Mouse (Mus musculus) neural tube, embryonic 13.5 days (tissue): ENCODE data around the gene Tmem235. TPM values are rescaled to one million over a fixed set of nuclear protein-coding genes. Genes with fewer than 3 reads are reported as not detected.
"Not testable (repeated sequence)": the region's sequence is repeated elsewhere in the genome, so short reads cannot be mapped to it uniquely, and the experiment has no call there.

Experiments used
- ATAC-seq: fragments of 200-750 bp; cut with Nextera tagmentation; 2 replicates; pipeline ENCODE4 v1.8.0; 2017; ENCODE audit warnings: low read depth, mild to moderate bottlenecking, moderate TSS enrichment, moderate library complexity
- H3K27ac ChIP-seq: fragments of 300-500 bp; sonication (generic); replicated peaks from 2 replicates; pipeline ENCODE4 v1.5.1; 2015; ENCODE audit warnings: moderate library complexity, mild to moderate bottlenecking, inconsistent platforms
- H3K27me3 ChIP-seq: fragments of 300-500 bp; sonication (generic); 2 replicates; pipeline ENCODE4 v1.6.1; 2015; ENCODE audit warnings: mild to moderate bottlenecking, inconsistent platforms
- H3K36me3 ChIP-seq: fragments of 300-500 bp; sonication (generic); 2 replicates; pipeline ENCODE4 v1.6.1; 2015; ENCODE audit warnings: mild to moderate bottlenecking, inconsistent platforms
- H3K4me1 ChIP-seq: fragments of 300-500 bp; sonication (generic); replicated peaks from 2 replicates; pipeline ENCODE4 v1.6.1; 2015; ENCODE audit warnings: inconsistent platforms
- H3K4me2 ChIP-seq: fragments of 300-500 bp; sonication (generic); 2 replicates; pipeline ENCODE4 v1.6.1; 2015; ENCODE audit warnings: inconsistent platforms, mild to moderate bottlenecking, moderate library complexity
- H3K4me3 ChIP-seq: fragments of 300-500 bp; sonication (generic); 2 replicates; pipeline ENCODE4 v1.5.1; 2015; ENCODE audit warnings: mild to moderate bottlenecking, inconsistent platforms
- H3K9ac ChIP-seq: fragments of 300-500 bp; sonication (generic); 2 replicates; pipeline ENCODE4 v1.6.1; 2015; ENCODE audit warnings: moderate library complexity, mild to moderate bottlenecking, inconsistent platforms
- H3K9me3 ChIP-seq: fragments of 300-500 bp; sonication (generic); 2 replicates; pipeline ENCODE4 v1.6.1; 2016; ENCODE audit warnings: inconsistent platforms
- WGBS: fragments of 180-500 bp; shearing (Covaris S2); methylation state at CpG from one replicate; pipeline ENCODE4 v1.1.7; 2015; 5-methylcytosine and 5-hydroxymethylcytosine counted together
- polyA plus RNA-seq: library from polyadenylated mRNA; unstranded; fragments of >200 nt; fragmentation: Nextera tagmentation; extraction: Ambion mirVana; gene quantifications from 2 replicates; pipeline ENCODE4 v1.2.1, GENCODE M21; 2015

Tmem235 gene
- not detected in 2 replicates for polyA plus RNA-seq

DNA sequence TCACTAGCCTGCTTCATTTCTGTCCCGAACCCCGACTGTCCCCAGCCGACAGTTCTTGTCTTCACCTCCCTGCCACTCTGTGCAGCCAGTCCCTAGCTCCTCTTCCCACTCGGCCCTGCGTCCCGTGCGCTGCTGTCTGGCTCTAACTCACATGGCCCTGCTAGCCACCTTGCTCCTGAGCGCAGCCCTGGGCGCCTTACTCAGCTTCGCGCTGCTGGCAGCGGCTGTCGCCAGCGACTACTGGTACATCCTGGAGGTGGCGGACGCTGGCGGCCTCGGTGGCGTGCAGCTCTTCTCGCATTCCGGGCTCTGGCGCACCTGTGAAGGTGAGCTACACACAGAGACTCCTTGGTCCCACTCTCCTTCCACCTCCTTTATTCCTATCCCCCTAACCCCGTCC, at the start of gene Tmem235:
TSS of gene Tmem235 (plus strand) at position 152 of the 400 bp plus-strand sequence.
- peak within 1 kb of the TSS; percentile 26; the same call in 1 of the 2 replicates for H3K4me2 ChIP-seq
- WGBS = 3% methylated on average over 23 of the region's 23 CpGs
- H3K4me3 ChIP-seq = no peak within 1 kb of the TSS
- H3K9ac ChIP-seq = peak within 1 kb of the TSS; percentile 47; the same call in 1 of the 2 replicates
- H3K27me3 ChIP-seq = peaks cover 41% of the 10 kb centered on the region
- no peaks in the 10 kb centered on the region for H3K9me3 ChIP-seq
- ATAC-seq = no peak
- H3K4me1 ChIP-seq = peaks cover 22% of the 10 kb centered on the region
- no peak within 1 kb of the TSS for H3K27ac ChIP-seq
- peaks cover 17% of the 10 kb centered on the region for H3K36me3 ChIP-seq

DNA sequence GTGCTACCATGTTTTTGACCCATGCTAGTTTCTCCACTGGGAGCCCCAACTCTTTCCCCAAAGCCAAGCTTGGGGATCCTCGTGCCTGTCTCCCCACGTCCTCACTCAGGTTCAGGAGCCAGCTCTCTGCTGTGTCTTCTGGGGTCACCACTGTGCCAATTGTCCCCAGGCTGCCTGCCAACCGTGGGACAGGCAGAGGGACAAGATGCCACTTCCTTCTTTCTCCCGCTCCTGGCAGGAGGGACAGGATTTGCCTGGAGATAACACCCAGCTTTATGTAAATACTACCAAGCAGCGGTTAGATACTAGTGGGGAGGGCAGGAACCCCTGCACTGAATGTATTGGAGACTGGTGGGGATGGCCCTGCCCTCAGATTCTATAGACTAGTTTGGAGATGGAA, 46.7 kb upstream of the Tmem235 start:
- ATAC-seq = no peak
- Histone ChIP-seq H3K4me2 (no peak overlapping the region), H3K27ac (no peak overlapping the region), H3K9me3 (no peaks in the 10 kb centered on the region), H3K9ac (no peak overlapping the region), H3K27me3 (peaks cover 19% of the 10 kb centered on the region), H3K4me3 (no peak overlapping the region), H3K36me3 (no peaks in the 10 kb centered on the region), H3K4me1 (peaks cover 21% of the 10 kb centered on the region)
- WGBS = 80% methylated on average over 5 of the region's 5 CpGs

DNA sequence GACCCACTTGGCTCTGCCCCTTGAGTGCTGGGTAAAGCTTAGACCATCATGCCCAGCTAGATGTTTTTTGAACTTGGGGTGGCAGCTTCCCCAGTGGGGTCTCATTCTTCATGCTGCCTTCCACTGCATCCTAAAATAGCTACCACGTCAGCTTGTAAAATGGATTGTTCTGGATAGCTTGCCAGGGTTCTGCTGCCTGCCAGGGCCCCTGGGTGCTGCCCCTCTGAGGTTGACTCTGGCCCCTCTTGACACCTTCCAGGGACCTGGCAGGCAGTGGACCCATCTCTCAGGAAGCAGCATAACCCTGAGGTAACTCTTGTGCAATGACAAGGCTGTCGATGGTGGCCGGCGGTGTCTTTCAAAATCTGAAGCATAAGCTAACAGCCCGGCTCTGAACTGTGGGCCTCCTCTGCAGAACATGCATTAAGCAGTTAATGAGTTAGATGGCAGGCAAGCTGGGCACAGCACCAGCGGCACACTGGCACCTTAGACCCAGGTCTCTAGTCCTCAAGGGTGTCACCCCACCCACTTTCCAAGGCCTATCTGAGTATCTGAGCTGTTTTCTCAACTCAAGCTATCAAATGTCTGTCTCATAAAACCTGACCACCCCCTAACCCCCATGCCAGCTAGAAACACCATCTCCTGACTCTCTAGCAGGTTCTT, 45.7 kb upstream of the Tmem235 start:
- WGBS = 95% methylated on average over 6 of the region's 6 CpGs
- Histone ChIP-seq H3K36me3 (no peaks in the 10 kb centered on the region), H3K4me1 (peaks cover 20% of the 10 kb centered on the region), H3K9me3 (no peaks in the 10 kb centered on the region), H3K4me3 (no peak overlapping the region), H3K9ac (no peak overlapping the region), H3K4me2 (no peak overlapping the region), H3K27ac (no peak overlapping the region), H3K27me3 (peaks cover 10% of the 10 kb centered on the region)
- ATAC-seq = no peak

- H3K27ac ChIP-seq, H3K36me3 ChIP-seq, H3K4me1 ChIP-seq, ATAC-seq, H3K9ac ChIP-seq, H3K4me3 ChIP-seq, H3K9me3 ChIP-seq, H3K27me3 ChIP-seq, H3K4me2 ChIP-seq: not testable (repeated sequence)
- 93% methylated on average over 9 of the region's 9 CpGs for WGBS
These were observed 44.7 kb upstream of the Tmem235 start for GRCm38 (mm10) chr11:117815850-117816249.

DNA sequence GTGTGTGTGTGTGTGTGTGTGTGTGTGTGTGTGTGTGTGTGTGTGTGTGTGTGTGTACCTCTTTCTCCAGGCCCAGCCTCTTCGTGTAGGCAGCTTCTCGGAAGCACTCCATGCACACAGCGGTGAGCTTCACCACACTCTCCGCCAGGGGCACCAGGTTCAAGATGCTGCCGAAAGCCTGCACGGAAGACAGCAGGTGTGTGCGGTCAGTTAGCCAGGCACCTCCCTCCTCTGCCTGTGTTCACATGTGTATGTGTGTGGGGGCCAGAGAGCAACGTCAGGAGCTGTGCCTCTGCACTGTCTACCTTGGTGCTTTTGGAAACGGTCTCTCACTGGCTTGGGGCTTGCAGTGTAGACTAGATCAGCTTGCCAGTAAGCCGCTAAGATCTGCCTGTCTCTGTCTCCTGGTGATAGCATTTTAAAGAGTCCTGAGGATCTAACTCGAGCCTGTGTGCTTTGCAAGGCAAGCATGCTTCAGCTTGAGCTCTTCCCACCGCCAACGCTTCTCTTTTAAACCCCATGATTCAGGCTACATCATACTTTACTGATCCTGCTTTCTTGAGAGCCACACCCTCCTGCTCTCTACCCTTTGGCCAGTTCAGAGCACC, 44.1 kb upstream of the Tmem235 start:
- no peak for ATAC-seq
- Histone ChIP-seq H3K27me3 (no peaks in the 10 kb centered on the region), H3K27ac (no peak overlapping the region), H3K4me2 (no peak overlapping the region), H3K9ac (no peak overlapping the region), H3K36me3 (no peaks in the 10 kb centered on the region), H3K9me3 (no peaks in the 10 kb centered on the region), H3K4me3 (no peak overlapping the region), H3K4me1 (peaks cover 8% of the 10 kb centered on the region)
- WGBS = 88% methylated on average over 13 of the region's 13 CpGs

DNA sequence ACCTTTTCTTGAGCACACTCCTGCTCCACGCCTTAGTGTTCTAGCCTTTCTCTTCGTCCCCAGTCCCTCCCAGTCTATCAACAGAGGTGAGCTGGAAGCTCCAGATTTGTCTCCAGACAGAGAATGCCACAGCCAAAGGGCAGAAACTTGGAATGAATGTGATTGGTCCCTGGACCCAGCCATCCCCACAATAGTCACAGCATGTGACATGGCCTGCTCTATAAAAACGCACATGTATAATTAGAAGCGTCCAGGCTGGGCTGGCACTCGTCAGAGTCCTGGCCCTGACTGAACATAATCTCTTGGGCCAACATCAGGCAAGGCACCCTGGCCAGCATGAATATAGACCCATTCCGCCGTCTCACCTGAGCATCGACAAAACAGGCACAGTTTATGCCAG, 41.5 kb upstream of the Tmem235 start:
- no peak overlapping the region for H3K4me2 ChIP-seq
- H3K4me1 ChIP-seq = peaks cover 25% of the 10 kb centered on the region
- no peak overlapping the region for H3K9ac ChIP-seq
- H3K27ac ChIP-seq = no peak overlapping the region
- 60% methylated on average over 8 of the region's 8 CpGs for WGBS
- H3K9me3 ChIP-seq = no peaks in the 10 kb centered on the region
- H3K27me3 ChIP-seq = no peaks in the 10 kb centered on the region
- H3K36me3 ChIP-seq = no peaks in the 10 kb centered on the region
- H3K4me3 ChIP-seq = no peak overlapping the region
- ATAC-seq = no peak

GRCm38 (mm10) chr11:117820173-117820572, 40.4 kb upstream of the Tmem235 start:
- Histone ChIP-seq H3K36me3 (no peaks in the 10 kb centered on the region), H3K27me3 (no peaks in the 10 kb centered on the region), H3K4me1 (peaks cover 34% of the 10 kb centered on the region), H3K27ac (no peak overlapping the region), H3K4me3 (no peak overlapping the region), H3K9ac (no peak overlapping the region), H3K4me2 (no peak overlapping the region), H3K9me3 (no peaks in the 10 kb centered on the region)
- no peak for ATAC-seq
- WGBS = 92% methylated on average over 7 of the region's 7 CpGs

DNA sequence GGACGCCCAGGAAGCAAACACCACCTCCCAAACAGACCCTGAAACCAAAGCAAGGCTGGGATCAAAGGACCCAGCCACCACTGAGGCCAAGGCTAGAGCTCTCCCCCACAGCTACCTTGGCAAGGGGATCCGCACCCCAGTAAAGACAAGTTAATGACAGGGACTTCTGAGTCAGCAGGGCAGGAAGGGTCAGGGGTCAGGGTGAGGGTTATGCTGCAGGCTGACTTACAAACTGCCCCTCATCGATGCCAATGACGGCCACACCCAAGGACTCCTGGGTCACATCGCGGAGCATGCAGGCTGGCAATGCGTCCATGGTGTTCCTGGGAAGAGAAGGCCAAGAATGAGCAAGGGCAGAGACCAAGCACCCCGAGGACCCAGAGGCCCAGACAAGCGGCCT, 38.7 kb upstream of the Tmem235 start:
- ATAC-seq = no peak
- no peak overlapping the region for H3K9ac ChIP-seq
- no peaks in the 10 kb centered on the region for H3K27me3 ChIP-seq
- no peak overlapping the region for H3K4me3 ChIP-seq
- H3K27ac ChIP-seq = no peak overlapping the region
- no peaks in the 10 kb centered on the region for H3K36me3 ChIP-seq
- 88% methylated on average over 9 of the region's 9 CpGs for WGBS
- H3K9me3 ChIP-seq = no peaks in the 10 kb centered on the region
- no peak overlapping the region for H3K4me2 ChIP-seq
- peaks cover 50% of the 10 kb centered on the region for H3K4me1 ChIP-seq

DNA sequence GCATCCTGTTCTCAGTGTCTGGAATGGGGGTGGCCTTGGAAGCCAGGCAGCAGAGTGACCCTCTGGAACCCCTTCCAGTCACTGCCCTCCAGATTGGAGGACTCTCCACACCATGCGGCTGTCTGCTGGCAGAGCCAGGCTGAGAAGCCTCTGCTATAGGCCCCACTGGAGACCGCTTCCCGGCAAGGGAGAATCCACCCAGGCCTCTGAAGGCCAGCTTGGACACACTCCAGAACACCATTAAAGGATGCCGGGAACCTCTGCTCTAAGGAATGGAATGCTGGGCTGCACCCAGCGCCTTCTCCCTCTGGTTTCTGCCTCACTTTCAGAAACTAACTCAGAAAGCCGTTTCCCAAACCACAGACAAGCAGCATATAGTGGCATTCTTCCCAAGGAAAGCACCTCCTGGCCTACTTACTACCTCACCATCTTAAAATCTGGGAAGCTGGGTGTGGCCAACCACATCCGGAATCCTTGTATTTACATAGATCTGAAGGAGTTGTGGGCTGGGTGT, 37.8 kb upstream of the Tmem235 start:
- Histone ChIP-seq H3K4me1 (peaks cover 57% of the 10 kb centered on the region), H3K9ac (no peak overlapping the region), H3K9me3 (no peaks in the 10 kb centered on the region), H3K27ac (peak overlapping the region; percentile 33; the same call in 1 of the 2 replicates), H3K27me3 (no peaks in the 10 kb centered on the region), H3K4me3 (no peak overlapping the region), H3K4me2 (no peak overlapping the region), H3K36me3 (no peaks in the 10 kb centered on the region)
- WGBS = 78% methylated on average over 7 of the region's 7 CpGs
- ATAC-seq = no peak

GRCm38 (mm10) chr11:117823411-117823810, 37.1 kb upstream of the Tmem235 start:
- Histone ChIP-seq H3K9me3 (no peaks in the 10 kb centered on the region), H3K27me3 (no peaks in the 10 kb centered on the region), H3K36me3 (no peaks in the 10 kb centered on the region), H3K9ac (no peak overlapping the region), H3K4me2 (no peak overlapping the region), H3K4me1 (peaks cover 63% of the 10 kb centered on the region), H3K4me3 (no peak overlapping the region), H3K27ac (no peak overlapping the region)
- 97% methylated on average over 6 of the region's 6 CpGs for WGBS
- ATAC-seq = no peak

- H3K4me1 ChIP-seq = peaks cover 68% of the 10 kb centered on the region
- no peaks in the 10 kb centered on the region for H3K9me3 ChIP-seq
- H3K4me3 ChIP-seq = peak overlapping the region; percentile 42
- H3K27ac ChIP-seq = no peak overlapping the region
- H3K27me3 ChIP-seq = no peaks in the 10 kb centered on the region
- peak overlapping the region; percentile 59 for H3K9ac ChIP-seq
- 23% methylated on average over 23 of the region's 23 CpGs for WGBS
- H3K4me2 ChIP-seq = peak overlapping the region; percentile 75
- no peaks in the 10 kb centered on the region for H3K36me3 ChIP-seq
- peak; percentile 81 for ATAC-seq
These were observed 36.2 kb upstream of the Tmem235 start for GRCm38 (mm10) chr11:117824060-117824969.
